Mouse (Mus musculus) B cell, adult 2 months (primary cell): ENCODE measurements around the gene Tspo2.

Source experiments
- DNase-seq, 2 experiments: peaks; one replicate each; pipeline ENCODE4 v3.0.0; 2022

The Tspo2 gene

DNA sequence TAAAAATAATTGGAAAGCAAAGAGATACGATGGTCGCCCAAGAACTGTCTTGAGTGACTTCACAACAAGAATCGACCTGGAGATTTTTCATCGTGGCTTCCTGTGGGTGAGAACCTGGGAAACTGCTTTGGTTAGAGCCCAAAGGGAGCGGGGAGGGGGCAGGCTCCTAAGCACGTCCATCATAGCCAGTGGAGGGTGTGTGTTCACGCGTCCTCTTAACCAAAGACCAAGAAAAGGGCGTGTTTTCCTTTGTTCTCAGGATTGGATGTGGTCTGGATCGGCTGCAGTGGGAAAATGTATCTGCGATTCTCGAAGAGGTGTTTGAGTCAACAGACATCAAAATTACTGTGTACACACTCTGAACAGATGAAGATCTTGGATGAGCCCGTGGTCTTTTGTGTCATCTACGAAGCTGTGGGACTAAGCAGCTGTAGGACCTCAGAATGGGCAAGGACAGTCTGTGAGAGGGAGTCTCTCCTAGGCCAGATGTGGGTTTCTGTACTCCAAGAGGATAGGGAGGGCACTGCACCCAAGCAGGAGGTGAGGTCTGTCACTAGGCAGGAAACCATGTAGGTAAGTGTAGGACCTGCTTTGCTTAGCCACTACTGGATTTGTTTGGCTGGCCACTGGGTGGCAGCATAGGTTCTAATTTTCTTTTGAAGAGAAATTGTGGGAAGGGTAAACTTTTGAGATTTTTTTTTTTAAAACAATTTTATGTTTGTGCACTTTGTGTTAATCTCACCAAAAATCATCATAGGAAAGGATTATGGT, 34.7 kb downstream of the Tspo2 start:
- peak; percentile 78 to 81 for DNase-seq

- no peak for DNase-seq
Measured at GRCm38 (mm10) chr17:48416011-48416410, 35.3 kb downstream of the Tspo2 start.

- no peak for DNase-seq
Measured at GRCm38 (mm10) chr17:48411241-48411640, 40.1 kb downstream of the Tspo2 start.

DNA sequence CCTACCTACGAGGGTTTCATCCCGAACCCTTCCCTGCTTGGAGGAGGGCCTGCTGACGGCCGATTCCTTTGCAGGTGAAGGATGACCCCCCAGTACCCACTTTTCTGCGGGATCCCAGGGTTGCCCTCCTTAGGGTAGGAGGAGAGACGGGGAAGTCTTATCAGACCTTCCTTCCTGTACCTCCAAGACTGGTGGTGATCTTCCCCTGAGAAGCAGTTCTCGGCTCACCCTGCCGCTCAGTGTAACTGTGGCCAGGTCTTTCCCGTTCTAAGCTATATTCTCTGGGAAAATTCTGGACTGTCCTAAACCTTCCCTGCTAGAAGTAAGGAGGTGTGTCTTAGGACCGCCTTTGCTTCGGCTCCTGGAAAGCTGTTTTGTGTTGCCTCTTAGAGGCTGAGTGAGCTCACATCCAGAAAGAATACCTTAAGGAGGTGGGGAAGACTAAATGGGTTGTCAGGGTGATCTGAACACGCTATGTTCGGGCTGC, 41.0 kb downstream of the Tspo2 start:
- DNase-seq = no peak

DNA sequence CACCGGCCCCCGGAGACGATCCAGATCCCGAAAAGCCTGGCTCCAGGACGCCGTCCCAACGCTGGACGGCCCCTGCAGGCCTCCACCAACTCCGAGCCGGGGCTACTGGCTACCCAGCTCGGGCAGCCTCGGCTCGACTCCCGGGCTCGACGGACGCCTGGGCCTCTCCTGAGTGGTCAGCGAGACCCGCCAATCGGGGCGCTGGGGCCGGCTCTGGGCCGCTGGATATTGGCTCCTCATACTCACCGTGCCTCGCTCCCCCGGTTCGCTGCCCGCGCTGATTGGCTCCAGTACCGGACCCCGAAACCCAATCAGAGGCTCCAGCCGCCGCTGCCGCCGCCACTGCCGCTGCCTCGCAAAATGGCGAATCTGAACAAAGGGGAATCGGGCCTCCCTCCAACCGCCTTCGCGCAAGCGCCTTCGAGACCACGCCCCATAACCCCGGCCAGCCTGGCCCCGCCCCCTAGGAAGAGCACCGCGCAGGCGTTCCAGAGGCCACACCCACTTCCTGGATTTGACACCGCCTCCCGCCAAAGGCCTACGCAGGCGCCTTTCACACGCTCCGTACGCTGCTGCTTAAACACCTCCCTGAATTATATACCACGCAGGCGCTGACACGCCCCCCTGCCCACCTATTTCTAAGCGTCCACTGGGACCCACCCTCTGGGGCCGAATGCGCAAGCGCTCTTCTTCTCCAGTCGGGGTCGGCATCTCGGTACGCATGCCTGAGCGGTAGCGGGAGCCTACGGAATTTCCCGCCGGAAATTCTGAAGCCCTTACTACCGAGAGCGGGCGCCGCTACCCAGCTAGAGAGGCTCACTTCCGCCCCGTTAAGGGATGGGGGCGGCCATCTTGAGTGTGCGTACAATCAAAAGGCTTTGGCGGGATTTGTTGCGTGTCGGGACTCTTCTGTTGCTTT, 41.7 kb downstream of the Tspo2 start, which contains the start of the genes Nfya and Oard1:
Gene Nfya, minus strand, starts transcription at position 527 of the 919 bp plus-strand sequence.
Gene Oard1, plus strand, starts transcription at position 635 of the 919 bp plus-strand sequence.
- DNase-seq = peak; percentile 100

DNA sequence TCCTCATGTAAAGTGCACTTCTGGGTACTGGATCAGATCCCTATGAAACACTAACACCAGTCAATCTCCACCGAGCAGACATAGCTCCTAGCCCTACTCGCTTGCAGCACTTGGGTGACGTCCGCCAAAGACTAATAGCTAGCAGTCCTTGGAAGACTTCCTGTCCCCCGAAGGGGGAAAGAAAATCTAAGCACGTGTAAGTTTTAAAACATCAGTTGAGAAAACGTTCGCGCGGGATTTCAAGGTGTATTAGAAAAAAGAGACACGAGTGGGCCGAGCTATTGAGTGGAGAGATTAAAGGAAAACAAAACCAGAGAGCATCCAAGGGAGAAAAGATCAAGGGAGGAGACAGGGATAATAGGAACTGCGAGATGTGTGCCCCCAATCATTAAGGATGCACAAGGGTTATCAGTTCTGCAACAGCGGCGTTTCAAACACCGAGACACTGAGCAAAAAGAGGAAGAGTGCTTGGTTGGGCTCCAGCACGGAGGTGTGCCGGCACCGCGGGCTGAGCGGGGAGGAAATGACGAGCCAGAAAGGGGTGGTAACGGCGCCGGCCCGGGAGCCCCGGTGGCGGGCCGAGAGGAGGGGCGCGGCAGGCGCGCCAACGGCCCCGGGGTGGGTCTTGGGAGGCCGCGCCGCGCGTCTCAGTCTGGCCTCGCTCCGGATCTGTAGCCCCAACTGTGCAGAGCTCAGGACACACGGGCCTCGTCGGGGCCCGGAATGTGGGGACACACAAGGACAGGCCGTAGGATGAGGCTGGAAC, 42.6 kb downstream of the Tspo2 start:
- DNase-seq = peak; percentile 90

GRCm38 (mm10) chr17:48407910-48408525, 43.3 kb downstream of the Tspo2 start:
- DNase-seq = no peak

DNA sequence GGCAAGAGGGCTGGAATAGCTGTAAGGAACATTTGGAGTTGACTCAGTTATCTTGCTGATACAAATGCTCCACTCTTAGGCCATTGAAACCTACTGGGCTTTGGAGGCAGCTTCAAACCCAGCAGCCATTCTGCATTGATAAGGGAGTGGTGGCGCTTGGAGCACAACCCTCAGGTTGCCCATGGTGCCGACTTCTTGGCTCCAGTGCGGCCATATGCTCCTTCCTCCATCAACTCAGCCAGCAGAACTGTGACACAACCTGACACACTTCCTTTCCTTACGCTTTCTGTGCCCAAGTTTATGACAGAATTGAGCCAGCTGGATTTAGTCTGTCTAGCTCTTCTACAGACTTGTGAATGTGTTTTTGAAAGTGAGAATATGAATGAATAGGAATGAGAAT, 44.2 kb downstream of the Tspo2 start:
- no peak for DNase-seq

DNA sequence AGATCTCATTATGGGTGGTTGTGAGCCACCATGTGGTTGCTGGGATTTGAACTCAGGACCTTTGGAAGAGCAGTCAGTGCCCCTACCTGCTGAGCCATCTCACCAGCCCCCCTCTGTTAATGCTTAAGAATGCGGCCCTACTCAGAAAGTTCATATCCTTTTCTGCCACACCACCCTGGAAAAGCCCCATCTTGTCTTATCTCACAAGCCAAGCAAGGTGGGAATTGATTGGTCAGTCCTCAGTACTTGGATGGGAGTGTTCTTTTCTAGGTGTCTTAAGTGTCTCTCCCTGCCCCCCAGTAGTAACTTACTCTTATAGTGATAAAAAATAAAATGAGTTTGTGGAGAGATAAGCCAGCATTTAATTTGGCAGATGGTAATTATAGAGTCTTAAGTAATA, 46.6 kb downstream of the Tspo2 start:
- DNase-seq = no peak

DNA sequence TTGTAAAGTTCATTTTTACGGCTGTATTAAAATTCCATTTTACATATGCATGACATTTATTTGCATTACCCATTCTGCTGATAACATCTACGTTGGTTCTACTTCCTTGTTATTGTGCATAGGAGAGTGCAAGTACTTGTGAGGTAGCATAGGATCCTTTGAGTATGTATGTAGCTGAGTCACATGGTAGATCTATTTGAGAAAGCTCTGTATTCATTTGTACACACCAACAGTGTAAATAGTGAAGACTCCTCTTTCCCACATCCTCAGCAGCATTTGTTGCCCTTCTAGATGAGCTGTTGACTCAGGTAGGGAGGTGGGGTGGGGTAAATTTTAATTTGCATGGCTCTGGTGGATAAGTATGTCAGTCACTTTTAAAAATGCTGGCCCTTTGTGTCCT, 47.5 kb downstream of the Tspo2 start:
- DNase-seq = no peak

DNA sequence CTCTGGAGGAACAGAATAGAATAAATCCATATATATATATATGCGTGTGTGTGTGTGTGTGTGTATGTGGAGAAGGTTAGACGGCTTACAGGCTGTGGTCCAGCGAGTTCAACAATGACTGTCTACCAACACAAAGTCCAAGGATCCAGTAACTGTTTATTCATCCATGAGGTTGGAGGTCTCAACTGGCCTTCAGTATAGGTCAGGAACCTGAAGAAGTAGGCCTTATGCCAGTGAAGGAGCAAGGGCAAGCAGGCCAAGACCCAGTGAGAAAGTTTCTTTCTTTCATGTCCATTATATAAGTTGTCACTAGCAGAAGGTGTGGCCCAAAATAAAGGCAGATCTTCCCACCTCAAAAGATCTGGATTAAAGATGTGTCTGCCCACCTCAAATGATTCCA, 48.6 kb downstream of the Tspo2 start:
- DNase-seq = no peak

GRCm38 (mm10) chr17:48401710-48402109, 49.6 kb downstream of the Tspo2 start:
- DNase-seq = no peak
